Mouse (Mus musculus) lung, adult 2 months (tissue): ENCODE data around the gene Etfa. TPM values are rescaled to one million over a fixed set of nuclear protein-coding genes. Genes with fewer than 3 reads are reported as not detected.

Source experiments
- DNase-seq: peaks from one replicate; pipeline ENCODE4 v3.0.0; 2022
- H3K4me1 ChIP-seq: fragments of 200-500 bp; 2 replicates; pipeline ENCODE4 v1.6.1; 2011; ENCODE audit warnings: low read length; ENCODE audit not compliant: control insufficient read depth, insufficient read depth
- H3K4me3 ChIP-seq: fragments of 200-500 bp; replicated peaks from 2 replicates; pipeline ENCODE3; 2011; ENCODE audit warnings: low read depth, mild to moderate bottlenecking, control low read depth, low read length; ENCODE audit errors: extremely low read depth
- CTCF ChIP-seq: fragments of 200-500 bp; IDR thresholded peaks from 2 replicates; pipeline ENCODE4 v1.5.1; 2011; ENCODE audit warnings: mild to moderate bottlenecking, low read length, control low read depth; ENCODE audit not compliant: insufficient read depth
- POLR2A ChIP-seq: fragments of 200-500 bp; IDR thresholded peaks from 2 replicates; pipeline ENCODE4 v1.6.1; 2011; ENCODE audit warnings: low read depth, mild to moderate bottlenecking, control low read depth, low read length, borderline replicate concordance; ENCODE audit errors: extremely low read depth
- WGBS: fragments of 180-500 bp; shearing (Covaris S2); methylation state at CpG from one replicate; pipeline ENCODE4 v1.1.7; 2018; 5-methylcytosine and 5-hydroxymethylcytosine counted together
- polyA plus RNA-seq: library from polyadenylated mRNA; depleted of rRNA; stranded (reverse); fragments of >200 nt; gene quantifications from 2 replicates; pipeline ENCODE4 v1.2.3, GENCODE M21; 2012

Etfa gene
- polyA plus RNA-seq, 1 experiment: 40.6 TPM

GRCm38 (mm10) chr9:55543703-55544401 lies 31.8 kb upstream of the Etfa start:
- Histone ChIP-seq H3K4me1 (peaks cover 26% of the 10 kb centered on the region), H3K4me3 (no peak overlapping the region)
- WGBS: 5% methylated on average over 46 of the region's 46 CpGs
- TF ChIP-seq CTCF (no peak), POLR2A (no peak)
- DNase-seq: peak; percentile 68

DNA sequence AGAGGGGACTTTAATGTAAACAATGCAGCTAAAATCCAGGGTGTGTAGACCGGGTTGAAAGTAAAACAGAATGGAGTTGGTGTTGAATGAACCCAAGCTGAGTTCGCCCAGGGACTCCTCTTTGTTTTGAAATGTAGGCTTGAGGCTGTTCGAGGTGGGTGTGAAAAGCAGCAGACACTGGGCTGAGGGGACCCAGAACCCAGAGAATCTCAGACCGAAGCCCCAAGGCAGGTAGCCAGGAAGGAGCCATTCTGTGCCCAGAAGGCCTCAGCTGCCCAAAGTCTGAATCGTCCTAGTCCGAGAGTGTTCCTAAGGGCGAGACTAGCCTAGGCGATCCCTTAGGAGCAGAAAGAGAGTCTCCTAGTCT lies 31.3 kb upstream of the Etfa start:
- H3K4me3 ChIP-seq: no peak overlapping the region
- 39% methylated on average over 8 of the region's 8 CpGs for WGBS
- H3K4me1 ChIP-seq: peaks cover 26% of the 10 kb centered on the region
- TF ChIP-seq CTCF (no peak), POLR2A (no peak)
- DNase-seq: no peak

DNA sequence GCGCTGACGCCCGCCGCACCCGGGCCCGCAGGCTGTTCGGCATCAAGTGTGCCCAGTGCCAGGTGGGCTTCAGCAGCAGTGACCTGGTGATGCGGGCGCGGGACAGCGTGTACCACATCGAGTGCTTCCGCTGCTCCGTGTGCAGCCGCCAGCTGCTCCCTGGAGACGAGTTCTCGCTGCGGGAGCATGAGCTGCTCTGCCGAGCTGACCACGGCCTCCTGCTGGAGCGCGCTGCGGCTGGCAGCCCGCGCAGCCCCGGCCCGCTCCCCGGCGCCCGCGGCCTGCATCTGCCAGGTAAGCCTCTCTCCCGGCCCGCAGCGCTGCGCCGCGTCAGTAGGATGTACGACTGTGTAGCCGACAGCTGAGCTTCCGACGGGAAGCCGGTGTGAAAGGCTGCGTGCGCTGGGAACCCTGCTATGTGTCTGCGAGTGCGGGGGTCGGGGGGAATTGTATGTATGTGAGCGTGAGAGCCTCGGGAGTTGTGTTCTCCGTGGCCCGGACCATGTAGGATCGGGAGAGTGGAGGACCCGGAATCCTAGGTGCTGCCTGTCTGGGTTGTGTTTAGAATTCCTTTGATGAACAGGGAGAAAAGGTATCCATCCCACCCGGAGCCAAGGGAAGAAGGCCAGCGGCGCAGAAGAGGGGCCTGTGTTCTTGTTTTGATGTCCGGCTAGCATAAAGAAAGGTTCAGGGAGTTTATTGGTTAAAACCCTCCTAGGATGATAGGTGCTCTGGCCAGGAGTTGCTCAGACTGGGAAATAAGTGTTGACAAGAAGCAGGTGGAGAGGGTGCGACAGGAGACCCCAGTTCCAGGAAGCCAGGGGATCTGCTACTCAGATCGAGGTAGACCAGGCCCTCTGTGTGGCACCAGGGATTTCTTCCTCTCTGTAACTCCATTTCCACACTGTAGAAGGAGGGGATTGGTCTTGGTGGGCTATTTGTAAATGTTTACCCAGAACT lies 30.6 kb upstream of the Etfa start:
- Histone ChIP-seq H3K4me1 (peaks cover 26% of the 10 kb centered on the region), H3K4me3 (no peak overlapping the region)
- 11% methylated on average over 59 of the region's 59 CpGs for WGBS
- TF ChIP-seq POLR2A: no peak
- no peak for TF ChIP-seq CTCF
- peak; percentile 34 for DNase-seq

- peak; percentile 51 for DNase-seq
- WGBS: 3% methylated on average over 59 of the region's 59 CpGs
- TF ChIP-seq POLR2A: no peak
- no peak for TF ChIP-seq CTCF
- H3K4me1 ChIP-seq: peaks cover 26% of the 10 kb centered on the region
- peak overlapping the region; percentile 37 for H3K4me3 ChIP-seq
Measured at GRCm38 (mm10) chr9:55541681-55542365, 29.8 kb upstream of the Etfa start.

GRCm38 (mm10) chr9:55540888-55541287 lies 28.8 kb upstream of the Etfa start:
- Histone ChIP-seq H3K4me3 (peak overlapping the region; percentile 38), H3K4me1 (peaks cover 26% of the 10 kb centered on the region)
- 2% methylated on average over 28 of the region's 28 CpGs for WGBS
- DNase-seq: peak; percentile 39
- TF ChIP-seq POLR2A: no peak
- no peak for TF ChIP-seq CTCF

DNA sequence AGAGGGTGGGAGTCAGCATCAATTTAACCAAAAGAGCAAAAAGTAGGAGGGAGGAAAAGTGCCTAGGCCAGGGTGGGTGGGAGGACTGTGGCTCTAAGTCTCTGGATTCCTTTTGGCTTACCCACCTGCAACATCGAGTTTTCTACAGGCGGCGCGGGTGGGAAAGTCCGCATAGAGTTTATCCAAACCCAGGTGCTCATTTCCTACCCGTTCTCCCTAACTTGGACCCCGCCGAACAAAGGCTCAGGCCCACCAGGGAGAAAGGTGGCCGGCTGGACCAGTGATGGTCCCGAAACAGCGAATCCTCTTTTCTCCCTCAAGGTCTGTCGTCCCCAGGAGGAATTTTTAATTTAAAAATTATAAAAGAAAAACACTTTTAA lies 28.3 kb upstream of the Etfa start:
- no peak overlapping the region for H3K4me3 ChIP-seq
- TF ChIP-seq CTCF (no peak), POLR2A (no peak)
- peak; percentile 30 for DNase-seq
- WGBS: 5% methylated on average over 12 of the region's 12 CpGs
- H3K4me1 ChIP-seq: peaks cover 25% of the 10 kb centered on the region

DNA sequence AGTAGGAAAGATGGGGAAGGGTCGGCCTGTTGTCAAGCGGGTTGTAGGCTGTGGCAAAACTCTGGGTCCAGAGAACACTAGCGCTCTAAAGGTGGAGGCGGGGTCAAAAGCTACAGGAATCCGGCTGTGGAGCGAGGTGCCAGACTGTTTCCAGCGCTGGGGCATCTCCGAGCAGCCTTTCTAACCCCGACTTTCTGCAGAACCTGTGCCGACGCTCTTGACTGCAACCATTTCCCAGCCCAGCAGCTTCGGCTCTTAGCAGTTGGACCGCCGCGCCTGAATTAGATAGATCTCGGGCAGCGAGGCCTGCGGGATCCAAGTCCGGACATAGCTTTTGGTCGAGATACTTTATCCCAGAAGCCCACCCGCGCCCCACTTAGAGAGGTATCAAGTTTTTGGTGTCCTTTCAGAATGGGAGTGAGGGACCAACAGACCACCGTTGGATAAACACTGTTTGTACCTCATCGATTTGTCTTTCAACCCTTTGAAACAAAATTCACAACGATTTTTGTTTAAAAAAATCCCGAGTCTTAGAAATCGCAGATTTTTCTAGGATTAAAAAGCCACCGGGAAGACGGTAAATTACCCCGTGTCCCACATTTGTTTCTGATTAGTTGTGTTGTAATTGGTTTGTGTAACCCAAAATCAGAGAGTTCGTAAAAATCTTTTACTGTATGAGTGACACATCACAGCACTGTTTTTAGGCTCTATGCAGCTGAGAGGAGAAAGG lies 27.8 kb upstream of the Etfa start:
- no peak for DNase-seq
- H3K4me3 ChIP-seq: no peak overlapping the region

GRCm38 (mm10) chr9:55539006-55539405 lies 27.0 kb upstream of the Etfa start:
- peaks cover 14% of the 10 kb centered on the region for H3K4me1 ChIP-seq
- H3K4me3 ChIP-seq: no peak overlapping the region
- no peak for DNase-seq
- TF ChIP-seq POLR2A: no peak
- TF ChIP-seq CTCF: no peak
- WGBS: 22% methylated on average over 1 of the region's 1 CpGs

More for the DNA sequence above, 27.8 kb upstream of the Etfa start:
- H3K4me1 ChIP-seq: peaks cover 21% of the 10 kb centered on the region
- 6% methylated on average over 31 of the region's 31 CpGs for WGBS
- TF ChIP-seq POLR2A: no peak

DNA sequence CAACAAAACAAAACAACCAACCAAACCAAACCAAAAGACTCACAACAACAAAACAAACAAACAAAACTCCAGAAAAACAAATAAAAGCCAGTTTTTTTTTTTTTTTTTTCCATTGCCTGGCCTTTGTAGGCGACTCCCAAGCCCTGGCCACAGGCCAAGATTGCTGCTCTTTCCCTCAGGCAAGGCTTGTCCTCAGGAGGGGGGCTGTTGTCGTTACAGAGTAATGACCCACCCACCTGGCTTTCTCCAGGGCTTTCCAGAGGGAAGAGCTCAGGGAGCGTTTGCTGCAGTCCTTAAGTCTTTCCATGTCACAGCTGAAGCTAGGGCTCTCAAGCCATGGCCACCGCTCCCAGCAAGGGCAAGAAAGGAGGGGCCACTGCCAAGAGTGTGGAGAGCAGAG lies 26.3 kb upstream of the Etfa start, which contains the start of gene Isl2:
Isl2 (plus strand) TSS at position 296 of the 400 bp plus-strand sequence.
- DNase-seq: no peak
- Histone ChIP-seq H3K4me3 (no peak within 1 kb of the TSS), H3K4me1 (peaks cover 10% of the 10 kb centered on the region)
- no peak for TF ChIP-seq CTCF
- no peak for TF ChIP-seq POLR2A
- 16% methylated on average over 4 of the region's 4 CpGs for whole genome bisulfite sequencing
